Mouse (Mus musculus): Measurements from ENCODE around the gene Ntng1. TPM values are rescaled to one million over a fixed set of nuclear protein-coding genes. Genes with fewer than 3 reads are reported as not detected.

Gene Ntng1
- polyA plus RNA-seq, 1 experiment from 2014 or later = 2.2 TPM

GRCm38 (mm10) chr3:109885672-109886071 is 258.1 kb downstream of the Ntng1 start:
- no peak for ATAC-seq
- 48% methylated on average over 4 of the region's 4 CpGs for WGBS
- no peak overlapping the region for H3K4me3 ChIP-seq (replicated peaks)

GRCm38 (mm10) chr3:109879061-109879460 is 264.8 kb downstream of the Ntng1 start:
- WGBS = 77% methylated on average over 4 of the region's 4 CpGs
- H3K9me3 ChIP-seq = no peaks in the 10 kb centered on the region
- H3K9ac ChIP-seq = no peak overlapping the region
- no peak for ATAC-seq
- no peaks in the 10 kb centered on the region for H3K36me3 ChIP-seq
- no peak overlapping the region for H3K4me2 ChIP-seq (replicated peaks)
- H3K4me1 ChIP-seq (replicated peaks) = no peaks in the 10 kb centered on the region
- H3K27ac ChIP-seq = no peak overlapping the region
- H3K4me3 ChIP-seq (replicated peaks) = no peak overlapping the region
- H3K27me3 ChIP-seq (replicated peaks) = no peaks in the 10 kb centered on the region

More at GRCm38 (mm10) chr3:109885672-109886071, 258.1 kb downstream of the Ntng1 start:
- Histone ChIP-seq H3K27ac (no peak overlapping the region), H3K4me2 (replicated peaks) (no peak overlapping the region), H3K4me1 (replicated peaks) (no peaks in the 10 kb centered on the region), H3K36me3 (no peaks in the 10 kb centered on the region), H3K9me3 (no peaks in the 10 kb centered on the region), H3K9ac (no peak overlapping the region), H3K27me3 (replicated peaks) (no peaks in the 10 kb centered on the region)

- H3K27me3 ChIP-seq (replicated peaks) = no peaks in the 10 kb centered on the region
- H3K4me3 ChIP-seq (replicated peaks) = no peak overlapping the region
- H3K9me3 ChIP-seq = no peaks in the 10 kb centered on the region
- H3K27ac ChIP-seq = no peak overlapping the region
- H3K4me1 ChIP-seq (replicated peaks) = no peaks in the 10 kb centered on the region
- H3K9ac ChIP-seq = no peak overlapping the region
- H3K36me3 ChIP-seq = no peaks in the 10 kb centered on the region
- no peak for ATAC-seq
- no peak overlapping the region for H3K4me2 ChIP-seq (replicated peaks)
- 88% methylated on average over 17 of the region's 17 CpGs for WGBS
Observed at GRCm38 (mm10) chr3:109871986-109872385, 271.8 kb downstream of the Ntng1 start.

- H3K9me3 ChIP-seq = no peaks in the 10 kb centered on the region
- H3K9ac ChIP-seq = no peak overlapping the region
- H3K27me3 ChIP-seq (replicated peaks) = no peaks in the 10 kb centered on the region
- H3K36me3 ChIP-seq = no peaks in the 10 kb centered on the region
- ATAC-seq = no peak
- WGBS = 93% methylated on average over 1 of the region's 1 CpGs
- no peak overlapping the region for H3K4me3 ChIP-seq (replicated peaks)
- no peaks in the 10 kb centered on the region for H3K4me1 ChIP-seq (replicated peaks)
- no peak overlapping the region for H3K4me2 ChIP-seq (replicated peaks)
- H3K27ac ChIP-seq = no peak overlapping the region
Observed at GRCm38 (mm10) chr3:109858276-109858675, 285.5 kb downstream of the Ntng1 start.

- no peak overlapping the region for H3K4me2 ChIP-seq (replicated peaks)
- no peak overlapping the region for H3K4me3 ChIP-seq (replicated peaks)
- no peaks in the 10 kb centered on the region for H3K9me3 ChIP-seq
- H3K9ac ChIP-seq = no peak overlapping the region
- no peak for ATAC-seq
- WGBS = 79% methylated on average over 9 of the region's 9 CpGs
- H3K27ac ChIP-seq = no peak overlapping the region
- no peaks in the 10 kb centered on the region for H3K27me3 ChIP-seq (replicated peaks)
- H3K36me3 ChIP-seq = no peaks in the 10 kb centered on the region
- H3K4me1 ChIP-seq (replicated peaks) = no peaks in the 10 kb centered on the region
Observed at GRCm38 (mm10) chr3:109854449-109855155, 289.2 kb downstream of the Ntng1 start.

- H3K27me3 ChIP-seq (replicated peaks) = no peaks in the 10 kb centered on the region
- no peaks in the 10 kb centered on the region for H3K4me1 ChIP-seq (replicated peaks)
- WGBS = 86% methylated on average over 4 of the region's 4 CpGs
- no peak overlapping the region for H3K4me2 ChIP-seq (replicated peaks)
- H3K36me3 ChIP-seq = no peaks in the 10 kb centered on the region
- H3K4me3 ChIP-seq (replicated peaks) = no peak overlapping the region
- ATAC-seq = no peak
- no peak overlapping the region for H3K9ac ChIP-seq
- no peaks in the 10 kb centered on the region for H3K9me3 ChIP-seq
- H3K27ac ChIP-seq = no peak overlapping the region
Observed at GRCm38 (mm10) chr3:109846660-109847059, 297.2 kb downstream of the Ntng1 start.

- Histone ChIP-seq H3K9me3 (no peaks in the 10 kb centered on the region), H3K4me1 (replicated peaks) (no peaks in the 10 kb centered on the region), H3K4me3 (replicated peaks) (no peak overlapping the region), H3K27ac (no peak overlapping the region), H3K27me3 (replicated peaks) (no peaks in the 10 kb centered on the region), H3K4me2 (replicated peaks) (no peak overlapping the region), H3K9ac (no peak overlapping the region), H3K36me3 (no peaks in the 10 kb centered on the region)
- ATAC-seq = no peak
- 100% methylated on average over 1 of the region's 1 CpGs for WGBS
Observed at GRCm38 (mm10) chr3:109825806-109826205, 318.0 kb downstream of the Ntng1 start.

GRCm38 (mm10) chr3:109822803-109823474 is 320.9 kb downstream of the Ntng1 start:
- ATAC-seq = no peak
- 63% methylated on average over 2 of the region's 2 CpGs for WGBS
- H3K4me3 ChIP-seq (replicated peaks) = no peak overlapping the region
- H3K9ac ChIP-seq = no peak overlapping the region
- H3K4me2 ChIP-seq (replicated peaks) = no peak overlapping the region
- H3K27me3 ChIP-seq (replicated peaks) = no peaks in the 10 kb centered on the region
- H3K4me1 ChIP-seq (replicated peaks) = no peaks in the 10 kb centered on the region
- no peaks in the 10 kb centered on the region for H3K9me3 ChIP-seq
- H3K36me3 ChIP-seq = no peaks in the 10 kb centered on the region
- no peak overlapping the region for H3K27ac ChIP-seq

GRCm38 (mm10) chr3:109818821-109819685 is 324.8 kb downstream of the Ntng1 start:
- H3K9me3 ChIP-seq = no peaks in the 10 kb centered on the region
- no peak overlapping the region for H3K9ac ChIP-seq
- H3K4me1 ChIP-seq (replicated peaks) = no peaks in the 10 kb centered on the region
- H3K36me3 ChIP-seq = no peaks in the 10 kb centered on the region
- no peaks in the 10 kb centered on the region for H3K27me3 ChIP-seq (replicated peaks)
- 80% methylated on average over 2 of the region's 2 CpGs for WGBS
- no peak overlapping the region for H3K4me2 ChIP-seq (replicated peaks)
- H3K27ac ChIP-seq = no peak overlapping the region
- no peak for ATAC-seq
- H3K4me3 ChIP-seq (replicated peaks) = no peak overlapping the region

GRCm38 (mm10) chr3:109809065-109809464 is 334.7 kb downstream of the Ntng1 start:
- no peaks in the 10 kb centered on the region for H3K4me1 ChIP-seq (replicated peaks)
- H3K4me3 ChIP-seq (replicated peaks) = no peak overlapping the region
- no peak for ATAC-seq
- H3K27ac ChIP-seq = no peak overlapping the region
- H3K9ac ChIP-seq = no peak overlapping the region
- H3K36me3 ChIP-seq = no peaks in the 10 kb centered on the region
- no peaks in the 10 kb centered on the region for H3K9me3 ChIP-seq
- H3K4me2 ChIP-seq (replicated peaks) = no peak overlapping the region
- WGBS = 92% methylated on average over 1 of the region's 1 CpGs
- H3K27me3 ChIP-seq (replicated peaks) = no peaks in the 10 kb centered on the region

GRCm38 (mm10) chr3:109807211-109807934 is 336.4 kb downstream of the Ntng1 start:
- Histone ChIP-seq H3K9ac (no peak overlapping the region), H3K27me3 (replicated peaks) (no peaks in the 10 kb centered on the region), H3K27ac (no peak overlapping the region), H3K9me3 (no peaks in the 10 kb centered on the region), H3K36me3 (no peaks in the 10 kb centered on the region), H3K4me1 (replicated peaks) (no peaks in the 10 kb centered on the region), H3K4me3 (replicated peaks) (no peak overlapping the region), H3K4me2 (replicated peaks) (no peak overlapping the region)
- no peak for ATAC-seq
- 80% methylated on average over 6 of the region's 6 CpGs for WGBS

- Histone ChIP-seq H3K27ac (no peak overlapping the region), H3K9ac (no peak overlapping the region), H3K36me3 (no peaks in the 10 kb centered on the region), H3K4me1 (replicated peaks) (no peaks in the 10 kb centered on the region), H3K9me3 (no peaks in the 10 kb centered on the region), H3K4me3 (replicated peaks) (no peak overlapping the region), H3K27me3 (replicated peaks) (no peaks in the 10 kb centered on the region), H3K4me2 (replicated peaks) (no peak overlapping the region)
- 52% methylated on average over 2 of the region's 2 CpGs for WGBS
- ATAC-seq = no peak
Observed at GRCm38 (mm10) chr3:109804145-109804544, 339.7 kb downstream of the Ntng1 start.

All from intestine, embryonic 15.5 days (tissue).